Mouse (Mus musculus) G1E (cell line): ENCODE data around the gene Ehbp1. TPM values are rescaled to one million over a fixed set of nuclear protein-coding genes. Genes with fewer than 3 reads are reported as not detected.

Experiments used
- ATAC-seq: 2 replicates; pipeline ENCODE4 v1.8.0; 2016; ENCODE audit warnings: mild to moderate bottlenecking; ENCODE audit not compliant: insufficient number of reproducible peaks, poor library complexity, low FRiP score, severe bottlenecking; ENCODE audit errors: extremely low read depth
- DNase-seq: peaks from one replicate; pipeline ENCODE4 v3.0.0; 2012; ENCODE audit warnings: low spot score
- H3K27me3 ChIP-seq: 2 replicates; pipeline ENCODE4 v1.6.1; 2012; ENCODE audit warnings: mild to moderate bottlenecking, low read length, inconsistent platforms; ENCODE audit not compliant: insufficient read depth
- H3K36me3 ChIP-seq: replicated peaks from 2 replicates; pipeline ENCODE3; 2012; ENCODE audit warnings: mild to moderate bottlenecking, inconsistent platforms
- H3K4me1 ChIP-seq: 2 replicates; pipeline ENCODE4 v1.6.1; 2012; ENCODE audit warnings: low read depth, low read length, inconsistent platforms, mixed read lengths; ENCODE audit not compliant: insufficient read depth
- H3K4me3 ChIP-seq: 2 replicates; pipeline ENCODE4 v1.5.1; 2012; ENCODE audit warnings: low read depth, mild to moderate bottlenecking, inconsistent platforms, low read length, moderate library complexity, mixed read lengths
- H3K9me3 ChIP-seq: replicated peaks from 2 replicates; pipeline ENCODE4 v1.6.1; 2012; ENCODE audit warnings: inconsistent platforms
- CTCF ChIP-seq: IDR thresholded peaks from 2 replicates; pipeline ENCODE4 v1.5.1; 2012; ENCODE audit warnings: low read depth, low read length, inconsistent platforms, mixed read lengths
- GATA1 ChIP-seq: IDR thresholded peaks from 2 replicates; pipeline ENCODE4 v1.6.1; 2012; ENCODE audit warnings: borderline replicate concordance, low read length, inconsistent platforms, mixed read lengths
- GATA2 ChIP-seq: IDR thresholded peaks from 2 replicates; pipeline ENCODE4 v1.6.1; 2012; ENCODE audit warnings: low read depth, low read length, inconsistent platforms, borderline replicate concordance
- POLR2AphosphoS5 ChIP-seq: IDR thresholded peaks from 2 replicates; pipeline ENCODE4 v1.6.1; 2012; ENCODE audit warnings: low read depth, low read length, inconsistent platforms; ENCODE audit not compliant: insufficient replicate concordance
- TAL1 ChIP-seq: conservative IDR thresholded peaks from 2 replicates; pipeline ENCODE4 v1.6.1; 2012; ENCODE audit warnings: low read depth, low read length, inconsistent platforms, mixed read lengths
- polyA plus RNA-seq: library from polyadenylated mRNA; stranded (reverse); fragments of >175 nt; gene quantifications from 2 replicates; pipeline ENCODE4 v1.2.3, GENCODE M21; 2012
- total RNA-seq, 2 experiments: library from RNA; stranded (forward) in 1 of 2; stranded (reverse) in 1 of 2; fragments of 200-1000 nt in 1 of 2; fragments of >200 nt in 1 of 2; fragmentation: Nextera tagmentation in 1 of 2; gene quantifications; 2 replicates each; pipeline ENCODE4 v1.2.3; 2014 to 2017

Gene Ehbp1
- total and polyA plus RNA-seq, 3 experiments: 0.30 to 13.5 (median 3.8) TPM

DNA sequence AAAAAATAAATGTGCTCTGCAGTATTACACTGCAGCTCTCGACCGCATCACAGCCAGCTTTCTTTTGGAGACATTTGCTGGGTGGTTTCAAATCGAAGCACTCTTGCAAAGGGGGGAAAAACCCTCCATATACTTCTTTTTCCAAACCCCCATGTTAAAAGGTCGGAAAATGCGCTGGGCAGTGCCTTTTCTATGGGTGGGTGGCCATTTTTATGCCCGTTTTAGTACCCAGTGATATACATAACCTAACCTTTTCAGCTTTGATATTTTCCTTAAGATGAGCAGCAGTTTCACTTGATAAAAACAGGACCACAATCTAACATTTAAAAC lies 334.3 kb downstream of the Ehbp1 start:
- no peak for TF ChIP-seq CTCF
- TF ChIP-seq TAL1: no peak
- TF ChIP-seq GATA2: no peak
- TF ChIP-seq GATA1: no peak
- no peak for TF ChIP-seq POLR2AphosphoS5
- H3K36me3 ChIP-seq: no peaks in the 10 kb centered on the region
- no peaks in the 10 kb centered on the region for H3K9me3 ChIP-seq
- peaks cover 45% of the 10 kb centered on the region for H3K27me3 ChIP-seq
- no peak overlapping the region for H3K4me3 ChIP-seq
- DNase-seq: no peak
- ATAC-seq: no peak
- H3K4me1 ChIP-seq: peaks cover 37% of the 10 kb centered on the region

DNA sequence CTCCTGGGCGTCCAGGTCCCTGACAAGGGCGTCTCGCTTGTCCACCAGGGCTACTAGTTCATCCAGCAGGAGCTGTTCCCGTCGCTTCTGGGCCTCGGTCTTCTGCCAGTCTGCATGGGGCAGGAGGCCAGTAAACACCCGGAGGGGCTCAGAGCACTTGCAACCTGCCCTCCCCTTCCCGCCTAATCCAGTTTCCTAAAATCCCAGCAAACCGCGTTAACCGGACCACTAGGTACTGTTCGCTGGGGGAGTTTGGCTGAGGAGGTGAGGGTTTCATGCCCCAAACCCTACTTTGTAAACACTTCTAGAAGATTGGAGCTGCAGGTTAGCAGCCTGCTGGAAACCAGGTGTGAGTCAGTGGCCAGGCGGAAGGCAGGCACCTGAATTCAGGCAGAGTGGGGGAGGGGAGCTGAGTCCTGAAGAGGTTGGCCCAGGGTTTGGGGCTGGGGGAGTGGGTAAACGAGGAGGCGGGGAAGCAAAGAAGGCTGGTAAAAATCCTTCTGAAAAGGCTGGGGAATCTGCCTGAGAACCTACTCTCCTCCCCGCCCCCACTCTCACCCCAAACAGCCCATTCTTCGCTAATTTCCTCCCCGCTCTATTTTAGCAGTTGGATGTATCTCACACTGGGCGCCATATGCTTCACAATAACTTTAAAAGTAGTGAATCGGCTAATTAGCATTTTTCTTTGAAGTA lies 334.9 kb downstream of the Ehbp1 start:
- Histone ChIP-seq H3K27me3 (peaks cover 50% of the 10 kb centered on the region), H3K36me3 (no peaks in the 10 kb centered on the region), H3K4me3 (peak overlapping the region; percentile 20; the same call in 1 of the 2 replicates), H3K4me1 (peaks cover 42% of the 10 kb centered on the region), H3K9me3 (no peaks in the 10 kb centered on the region)
- TF ChIP-seq TAL1 (no peak), GATA2 (no peak), POLR2AphosphoS5 (no peak)
- DNase-seq: no peak
- no peak for ATAC-seq

DNA sequence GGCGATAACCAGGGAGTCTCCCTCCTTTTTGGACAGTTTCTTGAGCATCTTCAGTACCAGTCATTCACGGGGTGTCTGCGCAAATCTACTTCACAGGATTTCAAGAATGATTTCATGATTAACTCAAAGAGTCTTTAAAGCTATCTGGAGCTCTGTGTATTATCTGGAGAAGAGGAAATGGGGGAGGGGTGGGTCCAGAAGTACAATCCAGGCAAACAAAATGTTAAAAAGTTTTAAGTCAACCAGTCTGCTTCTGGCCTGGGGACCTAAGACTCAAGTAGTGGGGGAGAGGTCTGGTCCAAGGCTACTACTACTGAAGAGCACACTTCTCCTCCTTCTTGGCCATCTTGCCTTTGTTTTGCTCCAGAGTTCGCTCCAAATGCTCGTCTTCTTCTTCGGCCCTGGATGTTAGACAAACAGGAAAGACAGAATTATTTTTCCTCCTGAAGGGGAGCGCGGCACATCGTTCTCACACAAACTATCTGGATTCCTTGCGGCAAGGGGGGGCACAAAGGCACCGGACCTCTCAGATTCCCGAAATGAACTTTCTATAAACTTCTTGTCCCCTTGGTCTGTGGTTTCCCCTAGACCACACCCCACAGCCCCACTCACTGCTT lies 335.5 kb downstream of the Ehbp1 start:
- Histone ChIP-seq H3K4me1 (peaks cover 46% of the 10 kb centered on the region), H3K36me3 (no peaks in the 10 kb centered on the region), H3K9me3 (no peaks in the 10 kb centered on the region), H3K27me3 (peaks cover 57% of the 10 kb centered on the region), H3K4me3 (no peak overlapping the region; the same call in 1 of the 2 replicates)
- ATAC-seq: no peak
- no peak for DNase-seq
- no peak for TF ChIP-seq TAL1
- TF ChIP-seq POLR2AphosphoS5: no peak

DNA sequence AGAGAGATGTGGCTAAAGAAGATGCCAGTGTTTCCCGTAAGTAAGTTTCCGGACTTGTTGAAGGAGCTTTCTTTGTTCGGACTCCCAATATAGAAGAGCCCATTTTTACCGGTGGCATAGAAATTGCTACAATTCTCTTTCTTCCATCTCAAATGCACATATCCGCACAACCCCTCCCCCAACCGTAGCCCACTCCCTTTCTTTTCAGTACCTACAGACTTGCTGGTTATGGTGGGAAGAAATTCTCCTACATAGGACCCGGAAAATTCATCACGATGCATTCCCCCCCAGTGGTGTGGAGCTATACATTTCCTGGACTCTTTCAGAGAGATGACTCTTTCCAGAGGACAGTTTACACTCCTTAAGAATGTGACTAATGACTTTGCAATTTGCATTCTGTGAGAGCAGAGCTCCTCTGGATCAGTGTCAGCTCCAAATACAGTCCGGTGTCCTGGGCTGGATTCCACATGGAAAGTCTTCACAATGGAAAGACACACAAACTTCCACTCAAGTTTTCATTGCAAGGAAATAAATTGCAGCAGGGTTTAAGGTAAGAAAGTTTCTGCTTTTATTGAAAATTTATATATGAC lies 336.7 kb downstream of the Ehbp1 start:
- no peak for ATAC-seq
- peaks cover 46% of the 10 kb centered on the region for H3K4me1 ChIP-seq
- no peak for TF ChIP-seq GATA1
- TF ChIP-seq GATA2: no peak
- TF ChIP-seq POLR2AphosphoS5: no peak
- no peak for TF ChIP-seq CTCF

DNA sequence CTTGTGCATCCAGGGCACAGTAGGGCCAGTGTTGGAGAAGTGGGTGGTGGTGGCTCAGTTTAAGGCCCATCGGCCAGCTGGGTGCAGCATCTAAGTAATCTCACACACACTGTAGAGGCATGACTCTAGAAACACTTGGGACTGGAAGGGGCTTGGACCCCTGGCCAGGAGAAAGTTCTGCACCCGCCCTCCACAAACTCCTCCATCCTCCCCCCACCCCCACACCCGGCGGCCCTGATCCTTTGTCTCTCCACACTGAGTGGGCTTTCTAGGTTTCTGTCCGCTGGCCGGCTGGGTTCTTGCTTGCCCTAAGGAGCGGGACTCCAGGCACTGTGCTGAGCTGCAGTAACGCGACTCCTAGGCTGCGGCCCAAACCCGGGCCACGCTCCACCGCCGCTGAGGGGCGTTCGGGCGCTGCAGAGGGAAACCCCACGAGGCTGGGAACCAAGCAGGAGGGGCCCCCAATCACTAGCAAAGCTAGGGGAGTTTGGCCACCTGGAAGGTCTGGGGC lies 337.7 kb downstream of the Ehbp1 start:
- Histone ChIP-seq H3K36me3 (no peaks in the 10 kb centered on the region), H3K4me1 (peaks cover 46% of the 10 kb centered on the region), H3K9me3 (0 out of 2 replicates have a peak, but pooled peaks cover 4% of the 10 kb centered on the region), H3K4me3 (no peak overlapping the region), H3K27me3 (peaks cover 74% of the 10 kb centered on the region)
- no peak for TF ChIP-seq GATA1
- TF ChIP-seq GATA2: no peak
- TF ChIP-seq POLR2AphosphoS5: no peak
- TF ChIP-seq TAL1: no peak
- no peak for TF ChIP-seq CTCF
- ATAC-seq (no peak), DNase-seq (no peak)

More for the DNA sequence above, 336.7 kb downstream of the Ehbp1 start:
- H3K36me3 ChIP-seq: no peaks in the 10 kb centered on the region
- peaks cover 66% of the 10 kb centered on the region for H3K27me3 ChIP-seq
- no peak overlapping the region for H3K4me3 ChIP-seq
- no peak for DNase-seq
- H3K9me3 ChIP-seq: 0 out of 2 replicates have a peak, but pooled peaks cover under 1% of the 10 kb centered on the region

DNA sequence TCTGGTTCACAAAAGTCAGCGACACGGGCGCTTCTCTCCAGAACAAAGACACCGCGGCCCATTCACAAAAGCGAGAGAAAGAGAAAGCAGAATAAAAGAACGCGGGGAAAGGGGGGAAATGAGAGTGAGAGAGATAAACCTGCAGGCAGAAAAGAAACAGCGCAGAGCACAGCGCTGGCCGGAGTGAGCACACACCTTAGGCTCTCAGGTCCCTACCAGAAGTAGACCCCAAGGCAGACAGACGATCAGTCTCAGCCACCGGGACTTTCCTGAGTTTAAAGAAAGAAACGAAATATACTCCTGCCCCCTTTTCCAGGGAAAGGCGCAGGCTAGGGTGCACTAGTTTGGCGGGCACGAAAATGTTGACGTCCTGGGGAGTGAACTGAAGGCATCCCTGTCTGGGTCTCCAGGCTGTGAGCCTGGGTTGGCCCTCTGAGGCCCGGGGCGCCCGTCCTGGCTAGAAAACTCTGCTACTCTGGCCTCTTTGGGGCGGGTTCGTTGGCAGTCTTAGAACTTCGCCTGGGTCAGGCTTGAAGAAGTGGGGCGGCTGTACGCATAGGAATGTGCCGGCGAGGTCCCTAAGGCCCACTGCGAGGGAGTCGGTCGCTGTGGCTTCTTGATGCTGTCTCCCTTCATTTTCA lies 338.6 kb downstream of the Ehbp1 start:
- DNase-seq (no peak), ATAC-seq (0 out of 2 replicates have a peak, but pooled peaks have one; percentile 12)
- peaks cover 45% of the 10 kb centered on the region for H3K4me1 ChIP-seq
- 0 out of 2 replicates have a peak, but pooled peaks cover 4% of the 10 kb centered on the region for H3K9me3 ChIP-seq
- H3K4me3 ChIP-seq: peak overlapping the region; percentile 65; the same call in 1 of the 2 replicates
- H3K27me3 ChIP-seq: peaks cover 81% of the 10 kb centered on the region
- TF ChIP-seq CTCF (no peak), TAL1 (no peak), GATA1 (no peak), POLR2AphosphoS5 (no peak), GATA2 (no peak)
- no peaks in the 10 kb centered on the region for H3K36me3 ChIP-seq
